Mouse (Mus musculus): ENCODE results near the gene Mettl4.

DNA sequence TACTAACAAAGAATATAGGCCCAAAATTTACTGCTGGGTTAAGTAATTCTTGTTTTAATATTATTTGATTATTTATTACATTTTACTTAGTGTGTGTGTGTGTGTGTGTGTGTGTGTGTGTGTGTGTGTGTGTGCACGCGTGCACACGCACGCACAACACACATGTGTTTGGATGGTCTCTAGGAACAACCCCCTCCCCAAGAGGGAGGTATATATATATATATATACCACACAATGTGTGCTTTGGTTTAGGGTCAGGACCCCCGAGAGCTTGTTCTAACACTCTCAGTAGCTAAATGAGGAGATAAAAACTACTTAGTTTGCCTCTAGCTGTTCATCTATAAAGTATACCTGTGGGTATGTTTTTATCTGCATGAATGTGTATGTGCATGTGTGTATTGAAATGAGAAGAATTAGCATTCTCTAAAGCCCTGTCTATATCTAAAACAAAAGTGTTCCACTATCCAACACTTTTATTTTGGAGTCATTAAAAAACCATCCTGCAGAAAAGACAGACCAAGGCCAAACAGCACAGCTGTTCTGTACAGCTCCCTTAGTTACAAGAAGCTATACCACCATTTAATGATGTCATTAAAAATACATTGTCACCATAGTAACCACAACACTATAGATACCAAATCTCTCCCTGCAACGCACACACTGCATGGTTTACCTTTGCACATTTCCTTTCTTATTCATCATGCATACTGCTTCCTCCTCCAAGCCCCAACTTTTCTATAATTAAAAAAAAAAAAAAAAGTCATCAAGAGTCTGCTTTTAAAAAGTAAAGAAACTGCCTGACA lies 76.1 kb downstream of the Mettl4 start:
- TF ChIP-seq POLR2A (IDR thresholded peaks at IDR 0.05; ENCODE audit: borderline replicate concordance, insufficient read depth, low read length) (no peak), CTCF (IDR thresholded peaks at IDR 0.05; ENCODE audit: borderline replicate concordance, insufficient read depth, low read depth, low read length) (no peak)

Data from cerebellum, adult 2 months (tissue).